Mouse (Mus musculus) brain, embryonic 18.5 days (tissue): ENCODE results near the gene 4921517D22Rik.
A peak's percentile ranks its signal among the peaks of the same experiment; 100 is the strongest.
"Not testable (repeated sequence)": the region's sequence is repeated elsewhere in the genome, so short reads cannot be mapped to it uniquely, and the experiment has no call there.

Experiments
- DNase-seq: peaks from one replicate; pipeline ENCODE4 v3.0.0-alpha.2; 2012; ENCODE audit warnings: low read depth, low spot score

4921517D22Rik gene

GRCm38 (mm10) chr13:59694008-59694407 lies at the start of gene 4921517D22Rik:
Gene 4921517D22Rik (minus strand): TSS chr13:59694108.
- DNase-seq, result no peak

GRCm38 (mm10) chr13:59741697-59742096 lies 47.8 kb upstream of the 4921517D22Rik start:
- DNase-seq, result no peak

- DNase-seq, result no peak
Observed at GRCm38 (mm10) chr13:59741096-59741495, 47.2 kb upstream of the 4921517D22Rik start.

- no peak for DNase-seq
Observed at GRCm38 (mm10) chr13:59739397-59739796, 45.5 kb upstream of the 4921517D22Rik start.

GRCm38 (mm10) chr13:59738455-59738854 lies 44.5 kb upstream of the 4921517D22Rik start:
- no peak for DNase-seq

GRCm38 (mm10) chr13:59735190-59735589 lies 41.3 kb upstream of the 4921517D22Rik start:
- peak; percentile 4 for DNase-seq

- not testable (repeated sequence) for DNase-seq
Observed at GRCm38 (mm10) chr13:59734347-59734746, 40.4 kb upstream of the 4921517D22Rik start.

- DNase-seq, result no peak
Observed at GRCm38 (mm10) chr13:59733936-59734335, 40.0 kb upstream of the 4921517D22Rik start.

- DNase-seq, result no peak
Observed at GRCm38 (mm10) chr13:59731652-59732051, 37.7 kb upstream of the 4921517D22Rik start, which contains the start of gene Spata31d1d. Gene Spata31d1d (minus strand): TSS chr13:59731752.

GRCm38 (mm10) chr13:59728378-59729093 lies 34.6 kb upstream of the 4921517D22Rik start:
- peak; percentile 47 for DNase-seq

- no peak for DNase-seq
Observed at GRCm38 (mm10) chr13:59726139-59726867, 32.4 kb upstream of the 4921517D22Rik start.

- DNase-seq, result not testable (repeated sequence)
Observed at GRCm38 (mm10) chr13:59722089-59722488, 28.2 kb upstream of the 4921517D22Rik start.

GRCm38 (mm10) chr13:59719475-59719874 lies 25.6 kb upstream of the 4921517D22Rik start:
- DNase-seq, result no peak

GRCm38 (mm10) chr13:59718857-59719440 lies 25.0 kb upstream of the 4921517D22Rik start:
- DNase-seq, result not testable (repeated sequence)

- DNase-seq, result no peak
Observed at GRCm38 (mm10) chr13:59713710-59714109, 19.8 kb upstream of the 4921517D22Rik start.

GRCm38 (mm10) chr13:59711984-59712383 lies 18.1 kb upstream of the 4921517D22Rik start, which contains the start of gene Spata31d1b:
Gene Spata31d1b (plus strand): TSS chr13:59712284.
- DNase-seq, result not testable (repeated sequence)

- no peak for DNase-seq
Observed at GRCm38 (mm10) chr13:59710230-59710629, 16.3 kb upstream of the 4921517D22Rik start, which contains the start of gene Spata31d1a. Gene Spata31d1a (minus strand): TSS chr13:59710330.

GRCm38 (mm10) chr13:59704562-59704961 lies 10.7 kb upstream of the 4921517D22Rik start:
- DNase-seq, result no peak

GRCm38 (mm10) chr13:59703514-59703913 lies 9.6 kb upstream of the 4921517D22Rik start:
- DNase-seq, result no peak

GRCm38 (mm10) chr13:59700137-59700536 lies 6.2 kb upstream of the 4921517D22Rik start:
- DNase-seq, result not testable (repeated sequence)

- no peak for DNase-seq
Observed at GRCm38 (mm10) chr13:59699131-59699530, 5.2 kb upstream of the 4921517D22Rik start.

- no peak for DNase-seq
Observed at GRCm38 (mm10) chr13:59695781-59696180, 1.9 kb upstream of the 4921517D22Rik start.
